Mouse (Mus musculus): ENCODE data around the gene Rtn1.

Gene Rtn1

GRCm38 (mm10) chr12:72232826-72233790 lies 175.7 kb downstream of the Rtn1 start:
- no peak for DNase-seq (ENCODE audit: low read depth in 1 of 2, low spot score in 2 of 2)

GRCm38 (mm10) chr12:72232176-72232575 lies 176.7 kb downstream of the Rtn1 start:
- DNase-seq (ENCODE audit: low read depth in 1 of 2, low spot score in 2 of 2), result no peak

- no peak for DNase-seq (ENCODE audit: low read depth in 1 of 2, low spot score in 2 of 2)
Observed at GRCm38 (mm10) chr12:72229451-72230196, 179.2 kb downstream of the Rtn1 start.

GRCm38 (mm10) chr12:72227731-72228130 lies 181.1 kb downstream of the Rtn1 start:
- no peak for DNase-seq (ENCODE audit: low read depth in 1 of 2, low spot score in 2 of 2)

GRCm38 (mm10) chr12:72225371-72225770 lies 183.5 kb downstream of the Rtn1 start:
- DNase-seq (ENCODE audit: low read depth in 1 of 2, low spot score in 2 of 2), result no peak

GRCm38 (mm10) chr12:72223557-72224102 lies 185.2 kb downstream of the Rtn1 start:
- DNase-seq (ENCODE audit: low read depth in 1 of 2, low spot score in 2 of 2), result no peak

GRCm38 (mm10) chr12:72213554-72213953 lies 195.3 kb downstream of the Rtn1 start:
- DNase-seq (ENCODE audit: low read depth in 1 of 2, low spot score in 2 of 2), result no peak

- no peak for DNase-seq (ENCODE audit: low read depth in 1 of 2, low spot score in 2 of 2)
Observed at GRCm38 (mm10) chr12:72200828-72201227, 208.0 kb downstream of the Rtn1 start.

GRCm38 (mm10) chr12:72197925-72198486 lies 210.8 kb downstream of the Rtn1 start:
- DNase-seq (ENCODE audit: low read depth in 1 of 2, low spot score in 2 of 2), result no peak

- no peak for DNase-seq (ENCODE audit: low read depth in 1 of 2, low spot score in 2 of 2)
Observed at GRCm38 (mm10) chr12:72197434-72197833, 211.4 kb downstream of the Rtn1 start.

- DNase-seq (ENCODE audit: low read depth in 1 of 2, low spot score in 2 of 2), result no peak
Observed at GRCm38 (mm10) chr12:72184929-72185328, 223.9 kb downstream of the Rtn1 start, which contains the start of gene Ccdc175. Gene Ccdc175 (minus strand): TSS chr12:72185029.

GRCm38 (mm10) chr12:72179561-72179960 lies 229.3 kb downstream of the Rtn1 start:
- DNase-seq (ENCODE audit: low read depth in 1 of 2, low spot score in 2 of 2), result no peak

- DNase-seq (ENCODE audit: low read depth in 1 of 2, low spot score in 2 of 2), result no peak
Observed at GRCm38 (mm10) chr12:72178322-72178721, 230.5 kb downstream of the Rtn1 start.
